Mouse (Mus musculus) midbrain, embryonic 13.5 days (tissue): ENCODE data around the gene Fam221b. TPM values are rescaled to one million over a fixed set of nuclear protein-coding genes. Genes with fewer than 3 reads are reported as not detected.

Experiments
- ATAC-seq: fragments of 200-750 bp; cut with Nextera tagmentation; 2 replicates; pipeline ENCODE4 v1.8.0; 2017; ENCODE audit warnings: mild to moderate bottlenecking, moderate TSS enrichment, moderate library complexity
- H3K27ac ChIP-seq: fragments of 300-500 bp; sonication (generic); 2 replicates; pipeline ENCODE4 v1.5.1; 2015; ENCODE audit warnings: inconsistent platforms, mild to moderate bottlenecking, moderate library complexity
- H3K27me3 ChIP-seq: fragments of 300-500 bp; sonication (generic); 2 replicates; pipeline ENCODE4 v1.6.1; 2015; ENCODE audit warnings: mild to moderate bottlenecking, inconsistent platforms
- H3K36me3 ChIP-seq: fragments of 300-500 bp; sonication (generic); 2 replicates; pipeline ENCODE4 v1.6.1; 2015; ENCODE audit warnings: mild to moderate bottlenecking, inconsistent platforms
- H3K4me1 ChIP-seq: fragments of 300-500 bp; sonication (generic); replicated peaks from 2 replicates; pipeline ENCODE4 v1.6.1; 2015; ENCODE audit warnings: inconsistent platforms
- H3K4me2 ChIP-seq: fragments of 300-500 bp; sonication (generic); replicated peaks from 2 replicates; pipeline ENCODE4 v1.6.1; 2015; ENCODE audit warnings: moderate library complexity, mild to moderate bottlenecking, inconsistent platforms
- H3K4me3 ChIP-seq: fragments of 300-500 bp; sonication (generic); replicated peaks from 2 replicates; pipeline ENCODE4 v1.5.1; 2015; ENCODE audit warnings: mild to moderate bottlenecking, inconsistent platforms
- H3K9ac ChIP-seq: fragments of 300-500 bp; sonication (generic); replicated peaks from 2 replicates; pipeline ENCODE4 v1.6.1; 2015; ENCODE audit warnings: mild to moderate bottlenecking, inconsistent platforms
- H3K9me3 ChIP-seq: fragments of 300-500 bp; sonication (generic); 2 replicates; pipeline ENCODE4 v1.6.1; 2016; ENCODE audit warnings: mild to moderate bottlenecking, inconsistent platforms
- WGBS: fragments of 180-500 bp; shearing (Covaris S2); methylation state at CpG from one replicate; pipeline ENCODE4 v1.1.7; 2015; 5-methylcytosine and 5-hydroxymethylcytosine counted together
- polyA plus RNA-seq: library from polyadenylated mRNA; unstranded; fragments of >200 nt; fragmentation: Nextera tagmentation; extraction: Ambion mirVana; gene quantifications from 2 replicates; pipeline ENCODE4 v1.2.1, GENCODE M21; 2015

Gene Fam221b
- polyA plus RNA-seq, 1 experiment from 2014 or later: 1.8 TPM

- ATAC-seq: peak; percentile 59; the same call in 1 of the 2 replicates
- H3K4me1 ChIP-seq: peaks cover 25% of the 10 kb centered on the region
- peak overlapping the region; percentile 93 for H3K9ac ChIP-seq
- H3K36me3 ChIP-seq: peaks cover 12% of the 10 kb centered on the region
- peak overlapping the region; percentile 86 for H3K4me2 ChIP-seq
- peak overlapping the region; percentile 93 for H3K27ac ChIP-seq
- H3K4me3 ChIP-seq: peak overlapping the region; percentile 79
- H3K27me3 ChIP-seq: peaks cover 7% of the 10 kb centered on the region
- no peaks in the 10 kb centered on the region for H3K9me3 ChIP-seq
- 4% methylated on average over 34 of the region's 34 CpGs for whole genome bisulfite sequencing
Measured at GRCm38 (mm10) chr4:43655656-43656338, 13.1 kb downstream of the Fam221b start.

GRCm38 (mm10) chr4:43653161-43654015 lies 15.6 kb downstream of the Fam221b start, which contains the start of gene Spag8:
TSS of gene Spag8 (minus strand) at chr4:43653594.
- H3K4me2 ChIP-seq: peak within 1 kb of the TSS; percentile 50
- no peak for ATAC-seq
- H3K9me3 ChIP-seq: peaks cover 4% of the 10 kb centered on the region; the same call in 1 of the 2 replicates
- H3K27me3 ChIP-seq: 0 out of 2 replicates have a peak, but pooled peaks cover 1% of the 10 kb centered on the region
- H3K9ac ChIP-seq: 0 out of 2 replicates have a peak within 1 kb of the TSS, but pooled peaks have one; percentile 10
- peak within 1 kb of the TSS; percentile 31 for H3K4me3 ChIP-seq
- H3K4me1 ChIP-seq: peaks cover 25% of the 10 kb centered on the region
- H3K36me3 ChIP-seq: peaks cover 31% of the 10 kb centered on the region
- WGBS: 16% methylated on average over 24 of the region's 24 CpGs
- H3K27ac ChIP-seq: no peak within 1 kb of the TSS; the same call in 1 of the 2 replicates

GRCm38 (mm10) chr4:43652726-43653125 lies 16.2 kb downstream of the Fam221b start:
- WGBS: 85% methylated on average over 4 of the region's 4 CpGs
- Histone ChIP-seq H3K4me2 (peak overlapping the region; percentile 50), H3K4me3 (peak overlapping the region; percentile 31), H3K4me1 (peaks cover 25% of the 10 kb centered on the region), H3K9ac (0 out of 2 replicates have a peak overlapping the region, but pooled peaks have one; percentile 10), H3K27ac (no peak overlapping the region; the same call in 1 of the 2 replicates), H3K36me3 (peaks cover 37% of the 10 kb centered on the region), H3K9me3 (peaks cover 4% of the 10 kb centered on the region; the same call in 1 of the 2 replicates), H3K27me3 (no peaks in the 10 kb centered on the region)
- no peak for ATAC-seq

- H3K9ac ChIP-seq: no peak overlapping the region
- peaks cover 49% of the 10 kb centered on the region for H3K36me3 ChIP-seq
- H3K9me3 ChIP-seq: peaks cover 4% of the 10 kb centered on the region; the same call in 1 of the 2 replicates
- ATAC-seq: no peak
- H3K4me1 ChIP-seq: peaks cover 13% of the 10 kb centered on the region
- H3K4me2 ChIP-seq: no peak overlapping the region
- H3K27ac ChIP-seq: no peak overlapping the region
- no peak overlapping the region for H3K4me3 ChIP-seq
- H3K27me3 ChIP-seq: no peaks in the 10 kb centered on the region
- 96% methylated on average over 3 of the region's 3 CpGs for WGBS
Measured at GRCm38 (mm10) chr4:43649783-43650182, 19.2 kb downstream of the Fam221b start.

GRCm38 (mm10) chr4:43640491-43640890 lies 28.5 kb downstream of the Fam221b start:
- Histone ChIP-seq H3K9ac (no peak overlapping the region), H3K36me3 (peaks cover 22% of the 10 kb centered on the region), H3K27me3 (no peaks in the 10 kb centered on the region), H3K4me2 (no peak overlapping the region), H3K27ac (no peak overlapping the region), H3K9me3 (no peaks in the 10 kb centered on the region), H3K4me1 (no peaks in the 10 kb centered on the region), H3K4me3 (no peak overlapping the region)
- no peak for ATAC-seq
- WGBS: 81% methylated on average over 6 of the region's 6 CpGs

- no peak overlapping the region for H3K9ac ChIP-seq
- peaks cover 22% of the 10 kb centered on the region for H3K36me3 ChIP-seq
- no peak overlapping the region for H3K27ac ChIP-seq
- no peak overlapping the region for H3K4me3 ChIP-seq
- no peak overlapping the region for H3K4me2 ChIP-seq
- H3K4me1 ChIP-seq: no peaks in the 10 kb centered on the region
- no peaks in the 10 kb centered on the region for H3K9me3 ChIP-seq
- no peak for ATAC-seq
- WGBS: 83% methylated on average over 9 of the region's 9 CpGs
- H3K27me3 ChIP-seq: no peaks in the 10 kb centered on the region
Measured at GRCm38 (mm10) chr4:43640076-43640475, 28.9 kb downstream of the Fam221b start.

GRCm38 (mm10) chr4:43636751-43637150 lies 32.2 kb downstream of the Fam221b start:
- H3K27ac ChIP-seq: no peak overlapping the region
- 77% methylated on average over 6 of the region's 6 CpGs for WGBS
- no peaks in the 10 kb centered on the region for H3K9me3 ChIP-seq
- peaks cover 25% of the 10 kb centered on the region for H3K4me1 ChIP-seq
- no peak overlapping the region for H3K9ac ChIP-seq
- H3K4me2 ChIP-seq: no peak overlapping the region
- no peak for ATAC-seq
- no peak overlapping the region for H3K4me3 ChIP-seq
- no peaks in the 10 kb centered on the region; the same call in 1 of the 2 replicates for H3K27me3 ChIP-seq
- H3K36me3 ChIP-seq: no peaks in the 10 kb centered on the region

GRCm38 (mm10) chr4:43634621-43635374 lies 34.1 kb downstream of the Fam221b start:
- Histone ChIP-seq H3K9me3 (no peaks in the 10 kb centered on the region), H3K4me1 (peaks cover 38% of the 10 kb centered on the region), H3K27ac (no peak overlapping the region), H3K27me3 (no peaks in the 10 kb centered on the region; the same call in 1 of the 2 replicates), H3K9ac (no peak overlapping the region), H3K4me3 (no peak overlapping the region), H3K4me2 (no peak overlapping the region), H3K36me3 (no peaks in the 10 kb centered on the region)
- 87% methylated on average over 7 of the region's 7 CpGs for WGBS
- no peak for ATAC-seq

GRCm38 (mm10) chr4:43633736-43634135 lies 35.2 kb downstream of the Fam221b start:
- 97% methylated on average over 2 of the region's 2 CpGs for WGBS
- Histone ChIP-seq H3K4me2 (peak overlapping the region; percentile 90), H3K9me3 (no peaks in the 10 kb centered on the region), H3K27ac (no peak overlapping the region), H3K9ac (no peak overlapping the region), H3K36me3 (no peaks in the 10 kb centered on the region), H3K4me1 (peaks cover 38% of the 10 kb centered on the region), H3K4me3 (no peak overlapping the region), H3K27me3 (no peaks in the 10 kb centered on the region; the same call in 1 of the 2 replicates)
- no peak for ATAC-seq

GRCm38 (mm10) chr4:43633296-43633695 lies 35.6 kb downstream of the Fam221b start:
- 0 out of 2 replicates have a peak overlapping the region, but pooled peaks have one; percentile 63 for H3K4me3 ChIP-seq
- H3K27ac ChIP-seq: no peak overlapping the region

More at GRCm38 (mm10) chr4:43633296-43633695, 35.6 kb downstream of the Fam221b start:
- Histone ChIP-seq H3K27me3 (no peaks in the 10 kb centered on the region; the same call in 1 of the 2 replicates), H3K9me3 (no peaks in the 10 kb centered on the region), H3K36me3 (no peaks in the 10 kb centered on the region), H3K4me2 (peak overlapping the region; percentile 90), H3K4me1 (peaks cover 38% of the 10 kb centered on the region), H3K9ac (no peak overlapping the region)
- ATAC-seq: no peak
- 76% methylated on average over 8 of the region's 8 CpGs for WGBS
